In the genomic region with DNA sequence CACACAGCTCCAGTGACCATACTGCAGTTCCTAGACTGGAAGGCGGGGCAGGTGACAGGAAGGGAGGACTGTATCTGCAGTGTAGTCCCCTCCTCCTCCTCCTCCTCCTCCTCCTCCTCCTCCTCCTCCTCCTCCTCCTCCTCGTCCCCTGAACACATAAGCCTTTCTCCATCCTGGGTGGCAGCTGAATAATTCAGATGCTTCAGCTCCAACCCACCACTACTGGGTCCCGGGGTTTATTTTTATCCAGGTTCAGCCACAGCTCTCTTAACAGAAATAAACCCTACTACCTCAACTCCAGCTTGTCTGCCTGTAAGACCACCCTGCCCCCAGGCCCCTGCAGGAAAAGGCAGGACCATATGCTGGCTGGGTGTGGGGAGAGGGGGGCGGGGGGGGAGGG, we compare ENCODE assay signal across 30 mouse cellular contexts. TPM values are rescaled to one million over a fixed set of nuclear protein-coding genes. Genes with fewer than 3 reads are reported as not detected.
A peak's percentile ranks its signal among the peaks of the same experiment; 100 is the strongest.
DNase-seq lines count a peak whose midpoint lies in the region; ATAC-seq and TF ChIP-seq lines count a peak whose summit lies in the region.
"Had no signal": no experiment of that assay in that cellular context is flagged by ENCODE, and none has a peak within 500 bp of the region (broad histone marks: within the 10 kb centered on the region; RNA-seq: fewer than 3 reads in every experiment).

No protein-coding gene starts in this region.

- no peak for ATAC-seq in forebrain, embryonic 15.5 days (replicated peaks)
- ATAC-seq in forebrain, embryonic 14.5 days, result no peak
- ATAC-seq in hindbrain, embryonic 16.5 days, result no peak
- no peak for ATAC-seq in hindbrain, postnatal 0 days
- no peak for ATAC-seq in midbrain, embryonic 16.5 days
- ATAC-seq in midbrain, embryonic 13.5 days, result no peak
- no peak for ATAC-seq in erythroblast, adult 5-6 weeks (replicated peaks; ENCODE audit: low FRiP score, poor library complexity, severe bottlenecking)
- ATAC-seq: forebrain, embryonic 16.5 days; intestine, embryonic 15.5 days; Patski had no signal

- H3K4me2 ChIP-seq in forebrain, embryonic 15.5 days (replicated peaks), result 0 out of 2 replicates have a peak overlapping the region, but pooled peaks have one; percentile 53
- no peak overlapping the region for H3K4me2 ChIP-seq in forebrain, embryonic 14.5 days (ENCODE audit: low read length)
- peak overlapping the region; percentile 65; the same call in 1 of the 2 replicates for H3K4me2 ChIP-seq in hindbrain, embryonic 16.5 days (ENCODE audit: low read length)
- no peak overlapping the region for H3K4me2 ChIP-seq in hindbrain, postnatal 0 days (ENCODE audit: low read depth, low read length)
- peak overlapping the region; percentile 0; the same call in 1 of the 2 replicates for H3K4me2 ChIP-seq in midbrain, embryonic 16.5 days (ENCODE audit: low read length)
- no peak overlapping the region for H3K4me2 ChIP-seq in midbrain, embryonic 13.5 days (replicated peaks)
- H3K4me2 ChIP-seq: embryonic facial prominence, embryonic 13.5 days; heart, embryonic 11.5 days; hindbrain, embryonic 12.5 days; intestine, embryonic 15.5 days had no signal

- no peak overlapping the region for H3K9ac ChIP-seq in forebrain, embryonic 15.5 days (replicated peaks)
- H3K9ac ChIP-seq in forebrain, embryonic 14.5 days (ENCODE audit: low read length), result no peak overlapping the region
- no peak overlapping the region for H3K9ac ChIP-seq in hindbrain, embryonic 16.5 days (ENCODE audit: low read depth, low read length)
- no peak overlapping the region for H3K9ac ChIP-seq in hindbrain, postnatal 0 days (replicated peaks; ENCODE audit: low read length)
- H3K9ac ChIP-seq in midbrain, embryonic 16.5 days (ENCODE audit: low read depth, low read length), result no peak overlapping the region
- H3K9ac ChIP-seq in midbrain, embryonic 13.5 days (replicated peaks), result no peak overlapping the region
- H3K9ac ChIP-seq: embryonic facial prominence, embryonic 13.5 days; hindbrain, embryonic 12.5 days; intestine, embryonic 15.5 days had no signal

- WGBS in forebrain, embryonic 15.5 days, result 40% methylated on average over 4 of the region's 4 CpGs
- 44% methylated on average over 3 of the region's 4 CpGs for WGBS in forebrain, embryonic 14.5 days
- 55% methylated on average over 3 of the region's 4 CpGs for WGBS in hindbrain, embryonic 16.5 days
- 43% methylated on average over 3 of the region's 4 CpGs for WGBS in hindbrain, postnatal 0 days
- WGBS in midbrain, embryonic 16.5 days, result 47% methylated on average over 3 of the region's 4 CpGs
- WGBS in midbrain, embryonic 13.5 days, result 46% methylated on average over 3 of the region's 4 CpGs

- TF ChIP-seq CTCF in hindbrain, postnatal 0 days (IDR thresholded peaks at IDR 0.05; ENCODE audit: low read depth), result no peak

- peaks cover 70% of the 10 kb centered on the region for H3K4me1 ChIP-seq in forebrain, embryonic 15.5 days
- peaks cover 33% of the 10 kb centered on the region for H3K4me1 ChIP-seq in forebrain, embryonic 14.5 days (ENCODE audit: control insufficient read depth, insufficient read depth, low read length)
- peaks cover 30% of the 10 kb centered on the region for H3K4me1 ChIP-seq in hindbrain, embryonic 16.5 days (ENCODE audit: control insufficient read depth, insufficient read depth, low read depth, low read length)
- H3K4me1 ChIP-seq in hindbrain, postnatal 0 days (ENCODE audit: insufficient read depth, low read length), result peaks cover 18% of the 10 kb centered on the region
- peaks cover 27% of the 10 kb centered on the region for H3K4me1 ChIP-seq in midbrain, embryonic 16.5 days (ENCODE audit: control insufficient read depth, insufficient read depth, low read length)
- peaks cover 42% of the 10 kb centered on the region for H3K4me1 ChIP-seq in midbrain, embryonic 13.5 days (replicated peaks)
- H3K4me1 ChIP-seq: intestine, embryonic 15.5 days had no signal

- H3K9me3 ChIP-seq in forebrain, embryonic 15.5 days, result no peaks in the 10 kb centered on the region
- no peaks in the 10 kb centered on the region for H3K9me3 ChIP-seq in forebrain, embryonic 14.5 days (replicated peaks; ENCODE audit: control insufficient read depth, low read length)
- no peaks in the 10 kb centered on the region for H3K9me3 ChIP-seq in hindbrain, embryonic 16.5 days (ENCODE audit: control insufficient read depth, low read length)
- H3K9me3 ChIP-seq in hindbrain, postnatal 0 days (ENCODE audit: low read length), result no peaks in the 10 kb centered on the region
- no peaks in the 10 kb centered on the region for H3K9me3 ChIP-seq in midbrain, embryonic 16.5 days (replicated peaks; ENCODE audit: control insufficient read depth, low read length, poor library complexity, severe bottlenecking)
- H3K9me3 ChIP-seq in midbrain, embryonic 13.5 days, result no peaks in the 10 kb centered on the region
- H3K9me3 ChIP-seq: embryonic facial prominence, embryonic 13.5 days; forebrain, embryonic 10.5 days; G1E; hindbrain, embryonic 12.5 days; intestine, embryonic 15.5 days had no signal

- no peak overlapping the region for H3K4me3 ChIP-seq in forebrain, embryonic 15.5 days
- H3K4me3 ChIP-seq in forebrain, embryonic 14.5 days (ENCODE audit: low read depth, low read length), result no peak overlapping the region
- no peak overlapping the region for H3K4me3 ChIP-seq in hindbrain, embryonic 16.5 days (ENCODE audit: low read length)
- H3K4me3 ChIP-seq in hindbrain, postnatal 0 days (ENCODE audit: low read length), result no peak overlapping the region
- H3K4me3 ChIP-seq in midbrain, embryonic 16.5 days (ENCODE audit: low read depth, low read length), result no peak overlapping the region
- no peak overlapping the region for H3K4me3 ChIP-seq in midbrain, embryonic 13.5 days (replicated peaks)
- H3K4me3 ChIP-seq: embryonic facial prominence, embryonic 13.5 days; forebrain, embryonic 10.5 days; gastrocnemius, adult 2 months; hindbrain, embryonic 12.5 days; intestine, embryonic 15.5 days had no signal

- DNase-seq in forebrain, embryonic 14.5 days (ENCODE audit: low spot score), result no peak
- no peak for DNase-seq in hindbrain, postnatal 0 days (ENCODE audit: low spot score)
- DNase-seq: adrenal gland, postnatal 10 days; adrenal gland, postnatal 36 days; B cell, adult 2 months; cerebellum, adult 11 months; cerebellum, adult 8-10 months; cerebellum, postnatal 10 days; cerebellum, postnatal 36 days; gastrocnemius, adult 2 months; gastrocnemius, postnatal 14 days; heart, adult 11 months; kidney, adult 11 months had no signal

- no peaks in the 10 kb centered on the region; the same call in 1 of the 2 replicates for H3K27me3 ChIP-seq in forebrain, embryonic 15.5 days
- 0 out of 2 replicates have a peak, but pooled peaks cover 6% of the 10 kb centered on the region for H3K27me3 ChIP-seq in forebrain, embryonic 14.5 days (replicated peaks; ENCODE audit: control insufficient read depth, insufficient read depth, low read length)
- H3K27me3 ChIP-seq in hindbrain, embryonic 16.5 days (replicated peaks; ENCODE audit: control insufficient read depth, insufficient read depth, low read length), result no peaks in the 10 kb centered on the region
- no peaks in the 10 kb centered on the region for H3K27me3 ChIP-seq in hindbrain, postnatal 0 days (ENCODE audit: insufficient read depth, low read length)
- H3K27me3 ChIP-seq in midbrain, embryonic 16.5 days (ENCODE audit: control insufficient read depth, insufficient read depth, low read depth, low read length), result no peaks in the 10 kb centered on the region
- peaks cover 16% of the 10 kb centered on the region for H3K27me3 ChIP-seq in midbrain, embryonic 13.5 days

- H3K27ac ChIP-seq in forebrain, embryonic 15.5 days (replicated peaks), result no peak overlapping the region
- no peak overlapping the region for H3K27ac ChIP-seq in forebrain, embryonic 14.5 days (ENCODE audit: low read depth, low read length)
- H3K27ac ChIP-seq in hindbrain, embryonic 16.5 days (ENCODE audit: low read depth, low read length), result no peak overlapping the region
- H3K27ac ChIP-seq in hindbrain, postnatal 0 days, result no peak overlapping the region
- no peak overlapping the region for H3K27ac ChIP-seq in midbrain, embryonic 16.5 days (ENCODE audit: low read length)
- H3K27ac ChIP-seq in midbrain, embryonic 13.5 days, result no peak overlapping the region
- H3K27ac ChIP-seq: embryonic facial prominence, embryonic 13.5 days; forebrain, embryonic 10.5 days; gastrocnemius, adult 2 months; hindbrain, embryonic 12.5 days; intestine, embryonic 15.5 days had no signal

- no peaks in the 10 kb centered on the region for H3K36me3 ChIP-seq in forebrain, embryonic 15.5 days
- no peaks in the 10 kb centered on the region for H3K36me3 ChIP-seq in forebrain, embryonic 14.5 days (ENCODE audit: control insufficient read depth, insufficient read depth, low read length)
- no peaks in the 10 kb centered on the region for H3K36me3 ChIP-seq in hindbrain, embryonic 16.5 days (ENCODE audit: control insufficient read depth, insufficient read depth, low read length)
- no peaks in the 10 kb centered on the region for H3K36me3 ChIP-seq in hindbrain, postnatal 0 days (ENCODE audit: insufficient read depth, low read length)
- H3K36me3 ChIP-seq in midbrain, embryonic 16.5 days (ENCODE audit: control insufficient read depth, insufficient read depth, low read length), result no peaks in the 10 kb centered on the region
- no peaks in the 10 kb centered on the region for H3K36me3 ChIP-seq in midbrain, embryonic 13.5 days
- H3K36me3 ChIP-seq: embryonic facial prominence, embryonic 13.5 days; forebrain, embryonic 10.5 days; G1E; hindbrain, embryonic 12.5 days; intestine, embryonic 15.5 days had no signal

RNA-seq across cellular contexts. Expression of a gene that starts 3.7 kb away (rescaled TPM):
- polyA plus RNA-seq in forebrain, embryonic 15.5 days (2015; fragmentation: Nextera tagmentation; extraction: Ambion mirVana), result 21.1 and 21.3 TPM in 2 replicates
- polyA plus RNA-seq in forebrain, embryonic 14.5 days (2014; fragmentation: Nextera tagmentation; extraction: Ambion mirVana), result 10.9 and 17.0 TPM in 2 replicates
- polyA plus RNA-seq in hindbrain, embryonic 16.5 days (2015; fragmentation: Nextera tagmentation; extraction: Ambion mirVana), result 35.2 and 35.7 TPM in 2 replicates
- total RNA-seq in hindbrain, postnatal 0 days (2014; rRNA removed), result 44.3 and 50.7 TPM in 2 replicates
- 35.2 and 39.4 TPM in 2 replicates for polyA plus RNA-seq in hindbrain, postnatal 0 days (2015; fragmentation: Nextera tagmentation; extraction: Ambion mirVana)
- polyA plus RNA-seq in midbrain, embryonic 16.5 days (2015; fragmentation: Nextera tagmentation; extraction: Ambion mirVana), result 27.4 and 30.2 TPM in 2 replicates
- polyA plus RNA-seq in midbrain, embryonic 13.5 days (2015; fragmentation: Nextera tagmentation; extraction: Ambion mirVana), result 8.4 and 9.1 TPM in 2 replicates
- total RNA-seq in erythroblast, adult 5-6 weeks (2015; ENCODE audit: low replicate concordance), result not detected in 2 replicates
- not detected in 2 replicates for total RNA-seq in erythroblast, adult 5-6 weeks (2017; ENCODE audit: low replicate concordance)
- total RNA-seq: CH12.LX; G1E; gastrocnemius, adult 2 months; hematopoietic stem cell, adult 5-6 weeks had no signal
- polyA plus RNA-seq: G1E; heart, embryonic 11.5 days; heart, embryonic 14.5 days; heart, postnatal 0 days; Patski had no signal

Comparison
In these comparisons a context has a peak if more than half of its experiments do, and no peak if none do; other contexts are left out.
1. H3K4me2 ChIP-seq: peak in forebrain, embryonic 15.5 days (single experiment), hindbrain, embryonic 16.5 days (single experiment) and midbrain, embryonic 16.5 days (single experiment); none in forebrain, embryonic 14.5 days (single experiment), hindbrain, postnatal 0 days (single experiment) and midbrain, embryonic 13.5 days (single experiment).